Mouse (Mus musculus) gastrocnemius, postnatal 4 days (tissue): ENCODE measurements around the gene Kri1. TPM values are rescaled to one million over a fixed set of nuclear protein-coding genes. Genes with fewer than 3 reads are reported as not detected.

ENCODE experiments used
- total RNA-seq, 2 experiments: library from RNA; stranded (reverse); gene quantifications; 2 replicates each; pipeline ENCODE4 v1.2.3; 2021

Gene Kri1
- total RNA-seq, 2 experiments from 2014 or later: 18.1 to 21.3 TPM

Other genes starting within 250 kb of the Kri1 start
- gene Zglp1, start 220.9 kb downstream of the Kri1 start, total RNA-seq: not detected
- gene Gm49373, start 214.9 kb downstream of the Kri1 start, total RNA-seq: under 1 TPM; 0.29 to 0.59 TPM
- gene Fdx1l, start 214.4 kb downstream of the Kri1 start, total RNA-seq: 10 to 100 TPM; 28.6 to 31.6 TPM
- 1 to 10 TPM; 1.3 to 1.7 TPM for gene Gm38431, start 196.0 kb downstream of the Kri1 start, total RNA-seq
- 10 to 100 TPM; 33.0 to 37.3 TPM for gene Raver1, start 196.0 kb downstream of the Kri1 start, total RNA-seq
- gene Tyk2, start 156.7 kb downstream of the Kri1 start, total RNA-seq: 1 to 10 TPM; 9.3 TPM
- 100 to 1,000 TPM; 160 to 163 TPM for gene Cdc37, start 138.0 kb downstream of the Kri1 start, total RNA-seq
- 10 to 100 TPM; 11.6 to 13.8 TPM for gene Pde4a, start 122.3 kb downstream of the Kri1 start, total RNA-seq
- gene Keap1, start 48.6 kb downstream of the Kri1 start, total RNA-seq: 10 to 100 TPM; 52.2 to 55.0 TPM
- gene S1pr5, start 39.5 kb downstream of the Kri1 start, total RNA-seq: under 1 TPM; 0.26 to 0.32 TPM
- 10 to 100 TPM; 28.0 to 30.0 TPM for gene Atg4d, start 22.7 kb downstream of the Kri1 start, total RNA-seq
- gene Cdkn2d, start 3.4 kb upstream of the Kri1 start, total RNA-seq: 10 to 100 TPM; 20.5 to 24.0 TPM
- not detected for gene Ap1m2, start 24.4 kb upstream of the Kri1 start, total RNA-seq
- 100 to 1,000 TPM; 139 to 151 TPM for gene Slc44a2, start 32.7 kb upstream of the Kri1 start, total RNA-seq
- 10 to 100 TPM; 65.2 to 75.5 TPM for gene Ilf3, start 79.9 kb upstream of the Kri1 start, total RNA-seq
- gene Qtrt1, start 123.9 kb upstream of the Kri1 start, total RNA-seq: 10 to 100 TPM; 15.1 to 18.5 TPM
- gene Dnm2, start 136.9 kb upstream of the Kri1 start, total RNA-seq: 10 to 100 TPM; 75.0 to 86.0 TPM
- 10 to 100 TPM; 38.3 to 40.6 TPM for gene Tmed1, start 222.3 kb upstream of the Kri1 start, total RNA-seq
- gene AB124611, start 238.2 kb upstream of the Kri1 start, total RNA-seq: 1 to 10 TPM; 1.9 to 2.0 TPM